Comparison of ENCODE assay signal across 18 mouse cellular contexts in the genomic region with DNA sequence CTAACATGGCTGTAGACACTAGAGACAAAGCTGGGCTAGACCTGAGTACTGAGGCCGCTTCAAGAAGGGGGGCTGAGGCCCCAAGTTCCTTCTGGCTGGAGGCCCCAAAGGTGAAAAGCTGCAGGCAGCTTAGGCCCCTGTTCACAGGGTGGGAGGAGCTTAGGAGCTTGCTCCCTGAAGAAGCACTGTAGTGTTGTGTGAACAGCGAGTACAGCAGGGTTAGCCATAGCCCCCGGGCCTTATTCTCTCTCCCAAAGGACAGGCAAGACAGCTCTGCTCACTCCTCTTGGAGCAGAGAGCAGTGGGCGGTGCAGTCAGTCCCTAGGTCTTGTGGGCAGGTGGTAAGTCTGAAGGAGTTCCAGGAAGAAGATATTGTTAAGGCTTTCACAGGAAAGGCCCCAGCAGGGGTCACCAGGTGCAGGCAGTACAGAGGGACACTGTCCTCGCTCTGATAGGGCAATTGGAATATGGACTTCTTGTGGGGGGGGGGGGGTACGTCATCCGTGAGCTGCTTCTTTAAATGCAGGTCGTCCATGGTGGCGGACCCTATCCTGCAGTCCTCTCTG. TPM values are rescaled to one million over a fixed set of nuclear protein-coding genes. Genes with fewer than 3 reads are reported as not detected.
DNase-seq lines count a peak whose midpoint lies in the region; ATAC-seq and TF ChIP-seq lines count a peak whose summit lies in the region.
"Had no signal": no experiment of that assay in that cellular context is flagged by ENCODE, and none has a peak within 500 bp of the region (broad histone marks: within the 10 kb centered on the region; RNA-seq: fewer than 3 reads in every experiment).

No protein-coding gene starts in this region.

- no peak overlapping the region for H3K9ac ChIP-seq in forebrain, postnatal 0 days
- H3K9ac ChIP-seq in hindbrain, embryonic 13.5 days: no peak overlapping the region
- no peak overlapping the region for H3K9ac ChIP-seq in intestine, embryonic 15.5 days
- H3K9ac ChIP-seq: forebrain, embryonic 13.5 days; kidney, embryonic 15.5 days; liver, postnatal 0 days; midbrain, embryonic 12.5 days had no signal

- no peak overlapping the region for H3K4me2 ChIP-seq in forebrain, postnatal 0 days (ENCODE audit: low read depth)
- H3K4me2 ChIP-seq in hindbrain, embryonic 13.5 days: no peak overlapping the region
- no peak overlapping the region for H3K4me2 ChIP-seq in intestine, embryonic 15.5 days (replicated peaks)
- H3K4me2 ChIP-seq: forebrain, embryonic 13.5 days; kidney, embryonic 15.5 days; midbrain, embryonic 12.5 days had no signal

- peaks cover 15% of the 10 kb centered on the region for H3K4me1 ChIP-seq in forebrain, embryonic 10.5 days
- no peaks in the 10 kb centered on the region for H3K4me1 ChIP-seq in forebrain, postnatal 0 days (ENCODE audit: insufficient read depth)
- H3K4me1 ChIP-seq in hindbrain, embryonic 10.5 days (replicated peaks): peaks cover 18% of the 10 kb centered on the region
- peaks cover 13% of the 10 kb centered on the region for H3K4me1 ChIP-seq in hindbrain, embryonic 13.5 days (replicated peaks)
- H3K4me1 ChIP-seq in intestine, embryonic 15.5 days (replicated peaks): peaks cover 11% of the 10 kb centered on the region; the same call in 1 of the 2 replicates

- peaks cover 22% of the 10 kb centered on the region for H3K27me3 ChIP-seq in forebrain, embryonic 10.5 days (ENCODE audit: poor library complexity, severe bottlenecking)
- no peaks in the 10 kb centered on the region for H3K27me3 ChIP-seq in forebrain, postnatal 0 days (ENCODE audit: insufficient read depth, low read length)
- peaks cover 12% of the 10 kb centered on the region; the same call in 1 of the 2 replicates for H3K27me3 ChIP-seq in hindbrain, embryonic 10.5 days (ENCODE audit: insufficient read depth, poor library complexity, severe bottlenecking)
- H3K27me3 ChIP-seq in hindbrain, embryonic 13.5 days: 0 out of 2 replicates have a peak, but pooled peaks cover 4% of the 10 kb centered on the region
- H3K27me3 ChIP-seq in intestine, embryonic 15.5 days (replicated peaks): no peaks in the 10 kb centered on the region

- no peak for TF ChIP-seq CTCF in forebrain, postnatal 0 days (IDR thresholded peaks at IDR 0.05; ENCODE audit: low read depth)

- no peaks in the 10 kb centered on the region for H3K9me3 ChIP-seq in forebrain, embryonic 10.5 days
- H3K9me3 ChIP-seq in forebrain, postnatal 0 days (ENCODE audit: low read length): no peaks in the 10 kb centered on the region
- no peaks in the 10 kb centered on the region for H3K9me3 ChIP-seq in hindbrain, embryonic 10.5 days
- H3K9me3 ChIP-seq in hindbrain, embryonic 13.5 days: no peaks in the 10 kb centered on the region
- no peaks in the 10 kb centered on the region for H3K9me3 ChIP-seq in intestine, embryonic 15.5 days
- H3K9me3 ChIP-seq: forebrain, embryonic 13.5 days; kidney, embryonic 15.5 days; midbrain, embryonic 12.5 days had no signal

- WGBS in forebrain, embryonic 10.5 days: 71% methylated on average over 9 of the region's 9 CpGs
- WGBS in forebrain, postnatal 0 days: 73% methylated on average over 9 of the region's 9 CpGs
- 66% methylated on average over 9 of the region's 9 CpGs for WGBS in hindbrain, embryonic 10.5 days
- WGBS in hindbrain, embryonic 13.5 days: 73% methylated on average over 9 of the region's 9 CpGs
- 55% methylated on average over 9 of the region's 9 CpGs for WGBS in intestine, embryonic 15.5 days

- no peak for ATAC-seq in forebrain, postnatal 0 days
- ATAC-seq in hindbrain, embryonic 13.5 days (ENCODE audit: low FRiP score): no peak
- ATAC-seq in intestine, embryonic 15.5 days: peak; percentile 69
- ATAC-seq in erythroblast, adult 5-6 weeks (replicated peaks; ENCODE audit: low FRiP score, poor library complexity, severe bottlenecking): no peak
- ATAC-seq: forebrain, embryonic 13.5 days; liver, postnatal 0 days had no signal

- no peak overlapping the region for H3K4me3 ChIP-seq in forebrain, embryonic 10.5 days
- H3K4me3 ChIP-seq in forebrain, postnatal 0 days (ENCODE audit: low read depth, low read length): no peak overlapping the region
- no peak overlapping the region for H3K4me3 ChIP-seq in hindbrain, embryonic 10.5 days
- no peak overlapping the region for H3K4me3 ChIP-seq in hindbrain, embryonic 13.5 days
- no peak overlapping the region for H3K4me3 ChIP-seq in intestine, embryonic 15.5 days (replicated peaks)
- H3K4me3 ChIP-seq: forebrain, embryonic 13.5 days; kidney, embryonic 15.5 days; midbrain, embryonic 12.5 days had no signal

- no peak for DNase-seq in forebrain, embryonic 10.5 days (ENCODE audit: extremely low spot score, low spot score)
- DNase-seq in forebrain, postnatal 0 days: no peak
- no peak for DNase-seq in hindbrain, embryonic 10.5 days (ENCODE audit: low spot score)
- DNase-seq in yolk sac, embryonic 10.5 days (ENCODE audit: low spot score): peak; percentile 53
- DNase-seq in layer of hippocampus, adult 18-20 months (ENCODE audit: low spot score in 2 of 2): no peak
- DNase-seq: adrenal gland, adult 8-10 months; liver, postnatal 0 days had no signal

- 0 out of 2 replicates have a peak overlapping the region, but pooled peaks have one; percentile 9 for H3K27ac ChIP-seq in forebrain, embryonic 10.5 days
- H3K27ac ChIP-seq in forebrain, postnatal 0 days (ENCODE audit: low read depth, low read length): no peak overlapping the region
- H3K27ac ChIP-seq in hindbrain, embryonic 10.5 days: peak overlapping the region; percentile 31; the same call in 1 of the 2 replicates
- no peak overlapping the region for H3K27ac ChIP-seq in hindbrain, embryonic 13.5 days
- H3K27ac ChIP-seq in intestine, embryonic 15.5 days: peak overlapping the region; percentile 23; the same call in 1 of the 2 replicates
- H3K27ac ChIP-seq: forebrain, embryonic 13.5 days; kidney, embryonic 15.5 days; midbrain, embryonic 12.5 days had no signal

- H3K36me3 ChIP-seq in forebrain, embryonic 10.5 days (replicated peaks): no peaks in the 10 kb centered on the region
- no peaks in the 10 kb centered on the region for H3K36me3 ChIP-seq in forebrain, postnatal 0 days (ENCODE audit: insufficient read depth)
- no peaks in the 10 kb centered on the region for H3K36me3 ChIP-seq in hindbrain, embryonic 10.5 days
- H3K36me3 ChIP-seq in hindbrain, embryonic 13.5 days: no peaks in the 10 kb centered on the region
- H3K36me3 ChIP-seq in intestine, embryonic 15.5 days: no peaks in the 10 kb centered on the region
- H3K36me3 ChIP-seq: kidney, embryonic 15.5 days; midbrain, embryonic 12.5 days had no signal

RNA-seq across cellular contexts. Expression of gene Ldb3, which starts 15.1 kb away (rescaled TPM):
- 0.05 and 0.06 TPM in 2 replicates for polyA plus RNA-seq in forebrain, embryonic 10.5 days (2016; fragmentation: Nextera tagmentation; extraction: Ambion mirVana)
- total RNA-seq in forebrain, postnatal 0 days (2014; rRNA removed): 1.3 and 2.0 TPM in 2 replicates
- polyA plus RNA-seq in forebrain, postnatal 0 days (2015; fragmentation: Nextera tagmentation; extraction: Ambion mirVana): 0.70 and 0.90 TPM in 2 replicates
- 0.09 and 0.36 TPM in 2 replicates for polyA plus RNA-seq in hindbrain, embryonic 10.5 days (2016; fragmentation: Nextera tagmentation; extraction: Ambion mirVana)
- polyA plus RNA-seq in hindbrain, embryonic 13.5 days (2015; fragmentation: Nextera tagmentation; extraction: Ambion mirVana): 0.50 and 0.56 TPM in 2 replicates
- 7.6 and 7.8 TPM in 2 replicates for polyA plus RNA-seq in intestine, embryonic 15.5 days (2015; fragmentation: Nextera tagmentation; extraction: Ambion mirVana)
- total RNA-seq in layer of hippocampus, adult 18-20 months (2021): 1 to 10 TPM; 3.5 to 4.1 TPM
- not detected in 2 replicates for total RNA-seq in erythroblast, adult 5-6 weeks (2015; ENCODE audit: low replicate concordance)
- not detected in 2 replicates for total RNA-seq in erythroblast, adult 5-6 weeks (2017; ENCODE audit: low replicate concordance)
- total RNA-seq: neutrophil, adult 5-6 weeks had no signal

RNA-seq across cellular contexts. Expression of gene Opn4, which starts 26.5 kb away (rescaled TPM):
- 0.47 and 1.0 TPM in 2 replicates for polyA plus RNA-seq in forebrain, embryonic 10.5 days (2016; fragmentation: Nextera tagmentation; extraction: Ambion mirVana)
- total RNA-seq in forebrain, postnatal 0 days (2014; rRNA removed): 0.14 TPM in 1 of 2 replicates, not detected in the other
- polyA plus RNA-seq in forebrain, postnatal 0 days (2015; fragmentation: Nextera tagmentation; extraction: Ambion mirVana): 0.11 TPM in 1 of 2 replicates, not detected in the other
- polyA plus RNA-seq in hindbrain, embryonic 10.5 days (2016; fragmentation: Nextera tagmentation; extraction: Ambion mirVana): 0.21 TPM in 1 of 2 replicates, not detected in the other
- not detected in 2 replicates for polyA plus RNA-seq in hindbrain, embryonic 13.5 days (2015; fragmentation: Nextera tagmentation; extraction: Ambion mirVana)
- polyA plus RNA-seq in intestine, embryonic 15.5 days (2015; fragmentation: Nextera tagmentation; extraction: Ambion mirVana): 0.37 TPM in 1 of 2 replicates, not detected in the other
- total RNA-seq in layer of hippocampus, adult 18-20 months (2021): not detected
- not detected in 2 replicates for total RNA-seq in erythroblast, adult 5-6 weeks (2015; ENCODE audit: low replicate concordance)
- total RNA-seq in erythroblast, adult 5-6 weeks (2017; ENCODE audit: low replicate concordance): not detected in 2 replicates
- total RNA-seq: layer of hippocampus, postnatal 25 days; left cerebral cortex, postnatal 14 days; neutrophil, adult 5-6 weeks had no signal
- polyA plus RNA-seq: forebrain, embryonic 13.5 days; gonadal fat pad, adult 2 months; liver, postnatal 0 days; midbrain, embryonic 12.5 days had no signal

RNA-seq across cellular contexts. Expression of gene 9230112D13Rik, which starts 50.8 kb away (rescaled TPM):
- not detected in 2 replicates for polyA plus RNA-seq in forebrain, embryonic 10.5 days (2016; fragmentation: Nextera tagmentation; extraction: Ambion mirVana)
- total RNA-seq in forebrain, postnatal 0 days (2014; rRNA removed): not detected in 2 replicates
- not detected in 2 replicates for polyA plus RNA-seq in forebrain, postnatal 0 days (2015; fragmentation: Nextera tagmentation; extraction: Ambion mirVana)
- polyA plus RNA-seq in hindbrain, embryonic 10.5 days (2016; fragmentation: Nextera tagmentation; extraction: Ambion mirVana): not detected in 2 replicates
- polyA plus RNA-seq in hindbrain, embryonic 13.5 days (2015; fragmentation: Nextera tagmentation; extraction: Ambion mirVana): not detected in 2 replicates
- polyA plus RNA-seq in intestine, embryonic 15.5 days (2015; fragmentation: Nextera tagmentation; extraction: Ambion mirVana): not detected in 2 replicates
- total RNA-seq in layer of hippocampus, adult 18-20 months (2021): not detected
- not detected in 2 replicates for total RNA-seq in erythroblast, adult 5-6 weeks (2015; ENCODE audit: low replicate concordance)
- total RNA-seq in erythroblast, adult 5-6 weeks (2017; ENCODE audit: low replicate concordance): not detected in 2 replicates
- total RNA-seq: adrenal gland, adult 8-10 months; layer of hippocampus, postnatal 25 days; left cerebral cortex, postnatal 14 days; neutrophil, adult 5-6 weeks had no signal
- polyA plus RNA-seq: forebrain, embryonic 13.5 days; kidney, embryonic 15.5 days; large intestine, adult 2 months; liver, postnatal 0 days; midbrain, embryonic 12.5 days had no signal

Comparison
In these comparisons a context has a peak if more than half of its experiments do, and no peak if none do; other contexts are left out.
1. H3K27ac ChIP-seq: peak in forebrain, embryonic 10.5 days (single experiment), hindbrain, embryonic 10.5 days (single experiment) and intestine, embryonic 15.5 days (single experiment); none in forebrain, postnatal 0 days (single experiment) and hindbrain, embryonic 13.5 days (single experiment).